Mouse (Mus musculus) kidney, postnatal 36 days (tissue): ENCODE measurements around the gene Hcls1.
A peak's percentile ranks its signal among the peaks of the same experiment; 100 is the strongest.

ENCODE experiments used
- DNase-seq, 2 experiments: peaks; one replicate each; pipeline ENCODE4 v3.0.0; 2021 to 2022; ENCODE audit warnings: mixed read lengths in 2 of 2

The Hcls1 gene

DNA sequence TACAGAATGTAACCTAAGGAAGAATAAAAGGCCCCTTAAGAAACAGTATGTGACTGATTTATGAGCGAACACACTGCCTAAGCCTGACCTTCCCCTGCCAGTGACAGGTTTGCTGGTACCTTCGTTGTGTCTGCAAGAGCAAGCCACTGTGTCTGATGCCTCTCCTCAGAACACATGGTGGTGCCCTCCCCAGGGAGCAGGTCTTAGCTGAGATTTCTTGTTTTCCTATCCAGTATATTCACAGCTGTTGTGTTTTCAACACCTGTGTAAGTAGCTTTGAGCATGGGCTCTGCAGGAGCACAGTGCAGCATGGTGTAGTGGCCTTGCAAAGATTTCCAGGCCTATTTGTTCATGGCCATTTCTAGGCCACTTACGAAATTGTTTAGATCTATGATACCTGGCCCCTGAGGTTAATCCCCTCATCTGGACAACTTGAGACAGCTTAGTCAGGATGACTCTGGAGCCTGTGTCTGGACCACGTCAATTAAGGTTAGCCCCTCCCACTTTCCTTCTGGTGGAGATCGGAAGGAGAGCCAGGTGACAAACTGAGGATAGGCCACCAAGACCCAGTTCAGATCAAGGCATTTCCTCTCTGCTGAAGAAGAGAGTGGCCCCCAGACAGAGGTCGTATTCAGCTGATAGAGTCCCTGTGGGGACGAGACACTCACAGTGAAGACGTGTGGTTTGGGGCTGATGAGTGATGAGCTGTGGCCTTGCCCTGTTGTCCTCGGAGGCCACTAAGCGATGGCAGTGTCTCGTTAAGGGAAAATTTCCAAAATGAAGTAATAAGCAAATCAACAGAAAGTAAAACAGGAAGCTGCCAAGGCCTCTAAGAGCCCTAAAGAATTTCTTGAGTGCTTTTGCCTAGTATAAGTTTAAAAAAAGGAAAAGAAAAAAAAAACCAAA lies 4.3 kb upstream of the Hcls1 start:
- DNase-seq: no peak

DNA sequence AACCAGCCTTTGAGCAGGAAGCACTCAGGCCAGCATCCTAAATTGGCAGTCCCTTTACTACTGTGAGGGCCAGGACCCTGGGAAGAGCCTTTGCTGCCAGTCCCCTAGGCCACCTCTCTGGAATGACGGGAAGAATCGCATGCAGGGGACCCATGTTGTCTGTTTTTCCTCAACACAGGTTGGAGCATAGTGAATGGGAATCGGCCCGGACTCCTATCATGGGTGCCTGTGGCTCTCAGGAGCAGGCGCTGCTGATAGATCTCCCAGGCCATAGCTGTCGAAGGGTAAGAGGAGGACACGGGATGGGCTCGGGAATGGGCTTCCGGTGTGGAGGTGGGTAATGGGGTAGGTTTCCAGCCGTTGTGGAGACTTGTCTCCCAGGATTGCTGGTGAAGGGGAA lies 3.4 kb upstream of the Hcls1 start:
- no peak for DNase-seq

DNA sequence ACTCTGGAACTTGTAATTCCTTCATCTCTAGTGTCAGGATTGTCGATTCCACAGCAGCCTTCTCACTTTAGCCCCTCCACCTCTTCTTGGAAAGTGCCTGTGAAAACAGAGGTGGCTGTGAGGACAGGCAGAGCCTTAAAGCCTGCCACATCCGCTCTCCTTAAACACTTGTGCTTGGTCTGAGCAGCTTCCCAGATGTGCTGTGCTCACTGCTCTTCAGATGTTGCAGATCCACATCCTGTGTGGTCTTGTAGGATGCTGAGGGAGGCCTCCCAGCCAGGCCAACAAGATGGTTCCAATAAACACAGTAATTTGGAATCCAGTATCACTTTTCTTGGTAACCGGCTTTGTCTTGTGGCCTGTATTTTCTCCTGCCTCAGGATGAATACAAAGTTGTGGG lies 2.8 kb upstream of the Hcls1 start:
- no peak for DNase-seq

DNA sequence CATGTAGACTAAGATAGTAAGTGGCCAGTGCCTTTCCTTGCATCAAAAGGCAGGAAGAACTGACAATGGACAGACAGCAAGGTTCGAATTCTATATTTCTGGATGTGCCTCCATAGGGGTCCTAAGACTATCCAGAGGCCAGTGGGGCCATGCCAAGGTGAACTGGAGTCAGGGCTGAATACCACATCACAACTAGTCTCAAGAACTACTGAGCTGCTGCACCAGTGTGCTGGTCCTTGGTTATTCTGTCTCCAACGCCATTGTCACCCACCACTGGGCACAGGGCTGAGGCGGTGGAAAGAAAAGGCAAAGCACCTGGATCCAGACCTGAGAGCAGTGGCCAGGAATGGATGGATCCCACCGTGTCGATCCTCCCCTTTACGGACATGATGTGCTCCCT lies 2.2 kb upstream of the Hcls1 start:
- DNase-seq: no peak

DNA sequence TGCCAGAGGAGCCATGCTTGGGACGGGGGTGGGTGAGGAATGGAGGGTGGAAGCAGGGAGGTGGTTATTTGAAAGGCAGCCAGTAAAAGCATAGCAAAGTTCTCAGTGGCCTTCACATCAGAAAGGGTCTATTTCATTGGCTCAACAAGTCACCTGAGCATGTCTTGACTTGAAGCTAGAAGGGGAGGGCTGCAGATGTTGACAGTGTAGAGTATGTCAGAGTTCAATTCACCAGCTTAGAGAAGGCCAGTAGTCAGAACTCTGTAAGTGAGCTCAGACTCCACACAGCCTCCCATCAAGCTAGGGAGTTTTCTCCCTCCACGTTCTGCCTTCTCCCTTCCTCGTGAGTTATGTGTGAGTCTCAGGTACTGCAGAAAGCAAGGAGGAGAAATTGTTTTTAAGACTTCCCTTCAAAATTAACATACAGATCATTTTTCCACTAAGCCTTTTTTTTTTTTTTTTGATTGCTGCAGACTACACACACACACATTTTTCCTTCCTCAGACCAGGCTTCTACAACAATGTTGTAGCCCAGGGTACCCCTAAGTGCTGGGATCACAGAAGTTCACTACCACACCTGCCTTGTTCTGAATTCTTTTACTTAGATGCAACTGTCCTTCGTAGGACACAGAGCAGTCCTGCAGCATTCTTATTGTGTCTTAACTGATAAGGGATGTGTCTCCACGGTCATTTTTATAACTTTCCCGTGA lies 497 bp upstream of the Hcls1 start:
- DNase-seq: peak; percentile 11 to 29

DNA sequence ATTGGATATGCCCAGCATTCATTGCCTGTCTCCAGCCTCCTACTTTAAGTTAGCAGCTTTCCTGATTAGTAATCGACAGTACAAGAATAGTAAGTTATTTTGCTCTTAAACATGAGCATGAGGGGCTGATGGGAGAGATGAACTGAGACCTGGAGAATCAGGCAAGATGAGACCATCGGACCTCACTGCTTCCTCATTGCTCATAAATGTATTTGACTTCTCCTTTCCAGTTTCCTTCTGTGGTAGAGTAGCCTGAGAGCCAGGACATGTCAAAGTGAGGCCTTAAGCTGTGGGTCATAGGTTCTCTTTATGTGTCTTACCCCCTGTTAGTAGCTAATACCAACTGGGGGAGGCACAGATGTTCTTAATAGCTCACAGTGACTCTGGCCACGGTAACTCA lies 1.0 kb downstream of the Hcls1 start:
- no peak for DNase-seq

DNA sequence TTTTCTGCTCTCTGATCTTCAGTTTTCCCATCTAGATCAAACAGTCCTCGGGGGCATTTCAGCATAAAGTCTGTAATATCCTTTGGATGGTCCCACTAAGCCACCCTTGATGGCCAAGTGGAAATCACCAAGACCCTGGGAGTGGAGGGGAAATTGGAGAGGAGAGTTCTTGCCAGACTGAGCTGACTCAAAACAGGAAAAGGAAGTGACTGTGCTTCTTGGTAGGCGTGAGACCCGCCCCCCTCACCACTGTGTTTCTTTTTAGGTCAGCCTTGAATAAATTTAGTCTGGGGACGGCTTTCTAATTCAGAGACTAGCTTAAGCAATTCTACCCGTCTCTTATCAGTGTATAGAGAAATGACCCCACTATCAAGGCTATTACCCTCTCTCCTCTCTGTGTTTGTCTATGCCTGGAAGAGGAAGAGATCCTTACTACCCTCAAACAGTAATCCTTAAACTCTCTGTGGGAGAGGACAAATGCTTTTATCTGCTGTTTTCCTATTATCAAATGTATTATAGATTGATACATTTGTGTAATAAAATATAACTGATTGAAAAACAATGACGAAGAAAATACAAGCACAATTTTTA lies 6.4 kb downstream of the Hcls1 start:
- peak; percentile 39 to 44 for DNase-seq

DNA sequence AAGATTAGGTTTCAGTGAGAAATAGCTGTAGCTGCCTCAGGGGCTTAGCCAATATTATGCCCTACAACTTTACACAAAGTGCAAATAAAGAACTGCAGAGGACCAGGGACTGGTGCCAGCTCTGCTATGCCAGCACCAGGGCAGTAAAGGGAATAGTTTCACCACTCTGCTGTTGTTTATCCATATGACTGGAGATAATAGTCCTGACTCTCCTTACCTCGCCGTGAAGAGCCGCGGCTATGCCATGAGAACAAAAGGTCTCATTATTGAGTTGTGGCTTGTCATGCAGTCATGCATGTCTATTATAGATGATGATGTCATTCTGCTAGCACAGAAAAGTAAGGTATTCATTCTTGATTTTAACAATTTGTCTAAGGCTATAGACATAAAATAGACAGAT lies 7.1 kb downstream of the Hcls1 start:
- DNase-seq: no peak

DNA sequence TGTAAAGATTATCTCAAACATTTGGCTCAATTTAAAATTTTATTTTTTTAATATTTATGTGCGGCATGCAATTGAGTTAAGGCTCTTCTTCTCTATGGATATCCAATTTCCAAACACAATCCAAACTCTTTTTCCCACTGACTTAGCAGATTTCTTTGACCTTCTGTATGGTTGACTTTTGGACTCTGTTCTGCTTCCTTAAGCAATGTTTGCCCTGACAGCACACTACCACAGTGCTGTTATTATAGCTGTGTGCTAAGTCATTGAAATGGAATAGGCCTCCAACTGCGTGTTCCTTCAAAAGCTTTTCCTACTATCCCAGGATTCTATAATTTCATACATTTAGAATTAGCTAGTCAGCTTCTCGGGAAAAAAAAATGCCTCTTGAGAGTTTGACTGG lies 8.8 kb downstream of the Hcls1 start:
- DNase-seq: peak; percentile 19 to 70

DNA sequence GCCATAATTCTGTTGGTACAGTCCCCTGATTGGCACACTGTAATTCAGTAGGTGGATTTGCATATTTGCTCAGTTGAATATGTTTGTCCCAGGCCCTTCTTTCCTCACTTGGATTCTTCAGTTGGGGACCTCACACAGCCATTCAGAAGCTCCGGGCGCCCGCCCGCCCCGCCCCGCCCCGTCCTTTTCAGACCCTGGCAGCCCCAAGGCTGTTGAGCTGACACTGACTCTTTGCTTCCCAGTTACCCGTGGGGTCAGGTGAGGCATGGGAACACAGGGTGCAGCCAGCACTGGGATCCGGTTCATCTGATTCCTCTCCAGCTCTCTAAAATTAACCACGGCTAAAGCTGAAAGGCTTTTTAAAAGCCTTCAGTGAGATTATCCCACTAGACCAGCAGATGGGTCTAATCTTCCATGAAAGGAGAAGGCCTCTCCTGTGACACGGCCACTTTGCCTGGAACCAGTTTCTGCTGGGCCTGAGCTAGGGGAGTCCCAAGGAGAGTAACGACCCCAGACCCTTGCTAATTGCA lies 10.2 kb downstream of the Hcls1 start:
- peak; percentile 79 to 88 for DNase-seq

DNA sequence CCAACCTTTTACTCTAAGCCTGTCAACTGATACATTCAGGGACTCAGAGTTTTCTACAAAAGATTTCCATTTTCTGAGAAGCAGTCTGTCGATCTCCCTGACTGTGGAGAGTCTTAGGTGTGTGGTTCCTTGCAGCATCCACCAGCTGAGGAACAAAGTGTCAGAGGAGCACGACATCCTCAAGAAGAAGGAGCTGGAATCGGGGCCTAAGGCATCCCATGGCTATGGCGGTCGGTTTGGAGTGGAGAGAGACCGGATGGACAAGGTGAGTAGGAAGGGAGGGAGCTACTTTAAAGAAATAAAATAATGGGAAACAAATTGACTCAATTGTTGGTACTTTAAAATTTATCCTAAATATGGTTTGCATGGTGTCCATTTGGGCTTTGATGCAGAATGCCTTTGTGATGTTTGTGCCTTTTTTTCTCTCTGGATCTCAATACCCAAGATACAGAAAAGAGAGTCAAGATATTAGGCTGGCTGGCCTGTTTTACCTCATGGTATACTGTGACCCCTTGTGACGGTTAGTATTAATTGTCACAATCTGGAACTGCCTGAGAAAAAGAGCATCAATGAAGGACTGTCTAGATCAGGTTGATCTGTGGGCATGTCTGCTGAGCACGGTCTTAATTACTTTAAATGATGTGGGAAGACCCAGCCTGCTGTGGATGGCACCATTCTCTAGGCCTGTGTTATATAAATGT lies 11.8 kb downstream of the Hcls1 start:
- no peak for DNase-seq

DNA sequence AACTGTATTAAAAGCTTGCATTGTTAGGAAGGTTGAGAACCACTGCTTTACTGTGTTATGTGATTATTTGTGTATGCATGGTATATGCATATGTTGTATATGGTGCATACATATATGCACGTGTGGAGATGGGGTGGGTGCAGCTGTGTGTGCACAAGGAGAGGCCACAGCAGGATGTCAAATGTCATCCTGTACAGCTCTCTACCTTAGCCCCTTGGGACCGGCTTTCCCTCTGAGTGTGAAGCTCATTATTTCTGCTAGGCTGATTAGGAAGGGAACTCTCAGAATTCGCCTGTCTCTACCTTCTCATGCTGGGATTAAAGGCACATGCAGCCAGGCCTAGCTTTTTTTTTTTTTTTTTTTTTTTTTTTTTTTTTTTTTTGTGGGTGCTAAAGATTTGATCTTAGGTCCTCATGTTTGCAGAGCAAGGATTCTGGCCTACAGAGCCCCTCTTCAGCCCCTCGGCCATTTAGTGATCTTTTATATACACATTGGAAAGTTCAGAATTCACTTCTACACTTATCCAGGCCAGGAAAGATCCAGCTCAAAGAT lies 12.9 kb downstream of the Hcls1 start:
- no peak for DNase-seq

DNA sequence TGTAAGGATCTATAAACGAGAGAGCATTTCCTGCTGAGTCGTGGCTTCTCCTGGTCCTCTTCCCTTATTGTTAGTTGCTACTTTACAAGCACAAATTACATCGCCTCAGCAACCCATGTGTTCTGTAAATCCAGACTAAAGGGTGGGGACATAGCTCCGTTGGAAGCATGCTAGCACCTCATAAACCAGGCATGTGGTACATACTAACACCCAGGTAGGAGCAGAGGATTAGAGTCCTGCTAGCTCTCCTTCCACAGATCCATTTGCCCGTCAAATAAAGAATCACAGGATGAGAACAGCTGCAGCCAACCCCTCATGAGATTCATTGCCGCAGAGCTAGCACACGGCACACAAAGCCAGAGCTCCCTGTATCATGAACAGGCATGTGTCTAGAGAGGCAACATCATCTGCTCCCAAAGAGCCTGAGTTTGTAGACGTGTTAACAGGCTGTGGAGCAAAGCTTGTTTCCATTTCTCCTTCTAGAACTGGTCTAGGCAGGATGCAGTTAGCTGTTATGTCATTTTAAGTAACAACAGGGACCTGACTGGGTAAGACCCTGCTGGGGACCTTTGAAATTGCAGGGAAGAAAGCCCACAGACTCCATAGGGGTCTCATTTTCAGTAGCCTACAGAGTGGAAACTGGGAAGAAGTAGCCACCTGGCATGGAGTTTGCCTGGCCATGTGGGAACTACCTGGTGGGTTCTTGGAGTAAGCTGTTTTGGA lies 15.0 kb downstream of the Hcls1 start:
- DNase-seq: no peak

DNA sequence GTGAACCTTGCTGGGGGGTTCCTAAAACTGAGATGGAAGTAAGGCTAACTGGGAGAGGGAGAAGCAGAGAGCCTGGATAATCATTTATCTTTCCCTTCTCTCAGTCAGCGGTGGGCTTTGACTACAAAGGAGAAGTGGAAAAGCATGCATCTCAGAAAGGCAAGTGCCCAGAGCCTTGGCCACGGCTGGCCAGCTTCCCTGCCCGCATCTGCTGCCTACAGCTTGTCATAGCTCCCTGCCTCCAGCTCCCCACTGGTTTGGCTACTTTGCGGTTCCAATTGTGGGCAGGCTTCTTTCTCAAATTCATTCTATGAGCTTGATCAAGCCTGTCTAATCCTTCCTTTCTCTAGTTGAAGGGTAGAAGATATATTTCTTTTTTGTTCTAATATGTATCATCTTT lies 16.2 kb downstream of the Hcls1 start:
- DNase-seq: peak in 1 of 2 experiments; percentile 9

DNA sequence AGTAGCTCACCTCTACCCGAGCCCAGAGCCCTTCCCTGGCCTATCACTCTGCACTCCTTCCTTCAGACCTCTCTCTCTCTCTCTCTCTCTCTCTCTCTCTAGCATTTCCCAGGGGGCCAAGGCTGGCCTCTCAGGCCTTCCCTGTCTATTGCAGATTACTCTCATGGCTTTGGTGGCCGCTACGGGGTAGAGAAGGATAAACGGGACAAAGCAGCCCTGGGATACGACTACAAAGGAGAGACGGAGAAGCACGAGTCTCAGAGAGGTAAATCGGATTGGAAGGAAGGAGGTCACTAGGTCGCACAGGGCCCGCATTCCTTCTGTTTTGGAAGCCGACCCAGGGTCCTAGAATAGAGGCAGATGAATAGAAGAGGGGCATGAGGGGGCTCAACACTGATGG lies 20.3 kb downstream of the Hcls1 start:
- no peak for DNase-seq

DNA sequence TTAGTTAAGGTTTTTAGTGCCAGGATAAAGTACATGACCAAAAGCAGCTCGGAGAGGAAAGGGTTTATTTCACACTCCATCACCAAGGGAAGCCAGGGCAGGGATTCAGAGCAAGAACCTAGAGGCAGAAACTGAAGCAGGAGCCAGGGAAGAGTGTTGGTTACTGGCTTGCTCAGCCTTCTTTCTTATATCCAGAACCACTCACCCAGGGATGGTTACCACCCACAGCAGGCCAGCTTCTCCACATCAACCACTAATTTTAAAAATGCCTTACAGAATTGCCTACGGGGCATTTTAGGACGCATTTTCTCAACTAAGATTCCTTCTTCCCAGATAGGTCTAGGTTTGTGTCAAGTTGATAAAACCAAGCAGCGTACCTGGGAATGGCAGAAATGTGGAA lies 28.6 kb downstream of the Hcls1 start:
- DNase-seq: no peak

DNA sequence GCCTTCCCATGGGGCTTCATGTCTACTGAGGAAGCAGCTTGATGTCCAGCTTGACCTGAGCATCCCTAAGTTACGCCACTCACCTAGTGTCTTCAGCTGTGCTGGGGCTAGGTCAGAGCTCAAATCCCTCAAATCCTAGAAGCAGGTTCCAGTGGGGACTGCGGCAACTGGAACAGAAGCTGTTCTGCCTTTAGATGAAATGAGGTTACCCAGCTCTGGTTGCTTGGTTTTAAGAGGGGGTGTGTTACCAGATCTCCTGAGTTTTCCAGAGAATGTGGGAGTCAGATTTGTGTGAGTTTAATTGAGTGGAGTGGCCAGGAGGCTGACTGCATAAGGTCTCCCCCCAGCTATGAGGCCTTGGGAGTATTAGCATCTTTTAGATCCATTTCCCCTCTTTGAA lies 44.3 kb downstream of the Hcls1 start:
- no peak for DNase-seq

DNA sequence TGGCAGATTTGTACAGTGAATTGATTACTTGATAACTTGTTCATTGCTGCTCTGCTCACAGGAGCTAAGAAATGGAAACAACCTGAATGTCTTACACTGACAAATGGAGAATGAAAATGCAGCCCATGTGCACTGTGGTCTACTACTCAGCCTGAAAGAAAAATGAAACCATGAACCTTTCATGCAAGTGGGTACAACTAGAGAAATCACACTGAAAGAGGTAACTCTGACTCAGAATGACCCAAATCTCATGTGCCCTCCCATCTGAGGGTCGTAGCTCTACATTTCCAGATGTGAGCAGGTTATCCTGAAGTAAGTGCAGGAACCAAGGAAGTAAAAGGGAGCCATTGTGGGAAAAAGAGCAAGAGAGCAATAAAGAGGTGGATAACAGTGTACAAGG lies 49.0 kb downstream of the Hcls1 start:
- no peak for DNase-seq

DNA sequence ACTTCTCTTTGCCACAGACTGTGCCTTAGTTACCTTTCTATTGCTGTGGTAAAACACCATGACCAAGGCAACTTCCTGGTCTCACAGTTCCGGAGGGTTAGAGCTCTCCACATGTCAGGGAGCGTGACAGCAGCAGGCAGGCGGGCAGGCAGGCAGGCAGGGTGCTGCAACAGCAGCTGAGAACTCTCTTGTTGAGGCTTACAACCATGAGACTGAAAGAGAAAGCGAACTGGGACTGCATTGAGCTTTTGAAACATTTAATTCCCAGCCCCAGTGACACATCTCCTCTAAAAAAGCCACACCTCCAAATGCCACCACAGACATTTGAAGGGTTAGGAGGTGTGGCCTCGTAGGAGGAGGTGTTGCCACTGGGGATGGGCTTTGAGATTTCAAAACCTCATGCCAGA lies 50.9 kb downstream of the Hcls1 start:
- peak in 1 of 2 experiments; percentile 33 for DNase-seq

DNA sequence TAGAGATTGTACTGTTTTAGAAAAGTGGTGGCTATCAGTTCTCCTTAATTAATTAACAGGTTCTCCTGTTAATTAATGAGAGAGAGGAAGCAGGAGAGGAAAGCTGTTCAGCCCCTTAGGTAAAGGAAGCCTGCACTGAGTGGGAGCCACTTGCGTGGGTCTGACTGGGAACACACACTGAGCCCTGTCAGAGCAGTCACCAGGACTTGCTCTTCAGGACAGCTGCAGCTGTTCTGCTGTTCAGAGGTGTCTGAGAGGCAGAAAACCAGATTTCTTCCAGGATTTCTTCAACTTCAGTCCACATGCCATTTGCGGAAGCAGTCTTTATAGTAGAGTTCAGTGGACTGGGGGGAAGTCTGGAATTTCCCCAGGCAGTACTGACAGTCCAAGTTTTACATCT lies 52.6 kb downstream of the Hcls1 start:
- no peak for DNase-seq

DNA sequence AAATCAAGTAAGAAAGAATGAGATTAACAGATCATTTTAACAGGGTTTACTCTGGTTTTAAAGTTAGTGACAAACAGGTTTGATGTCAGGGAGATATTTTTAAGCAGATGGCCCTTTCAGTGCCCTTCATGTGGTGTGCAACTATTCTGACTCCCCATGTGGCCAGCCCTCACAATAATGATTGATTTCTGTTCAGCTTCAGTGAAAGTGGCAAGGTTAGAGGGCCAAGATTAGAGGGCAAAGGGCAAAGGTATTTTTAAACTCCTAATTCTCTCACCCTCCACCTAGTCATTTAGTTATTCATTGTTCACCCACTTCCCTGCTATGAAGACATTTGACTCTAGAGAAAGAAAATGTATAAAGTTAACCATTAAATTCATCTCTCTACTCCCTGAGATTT lies 53.3 kb downstream of the Hcls1 start:
- peak; percentile 53 to 72 for DNase-seq

DNA sequence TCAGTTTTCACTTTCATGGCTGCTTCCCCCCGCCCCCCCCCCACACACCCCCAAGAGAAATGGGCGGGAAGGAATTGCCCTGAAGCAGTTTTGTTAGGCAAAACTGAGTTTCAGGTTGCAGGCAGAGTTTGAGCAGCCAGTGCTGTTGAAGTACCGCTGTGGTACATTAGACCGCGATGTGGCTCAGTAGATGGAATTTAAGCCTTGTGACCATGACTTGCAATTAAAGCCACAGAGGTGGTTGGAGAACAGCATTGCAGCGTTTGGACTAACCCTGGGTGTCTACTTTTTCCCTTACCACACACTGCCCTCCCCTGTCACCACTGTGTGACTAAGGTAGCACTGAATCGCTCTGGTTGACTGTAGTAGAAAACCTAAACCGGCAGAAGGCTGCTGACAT lies 54.7 kb downstream of the Hcls1 start:
- peak; percentile 59 to 72 for DNase-seq
